Mouse (Mus musculus) ES-CJ7 (cell line): ENCODE results near the gene Olfr1277.

Experiments used
- DNase-seq: peaks from one replicate; pipeline ENCODE4 v3.0.0; 2011; ENCODE audit warnings: low read depth, low spot score

The Olfr1277 gene

DNA sequence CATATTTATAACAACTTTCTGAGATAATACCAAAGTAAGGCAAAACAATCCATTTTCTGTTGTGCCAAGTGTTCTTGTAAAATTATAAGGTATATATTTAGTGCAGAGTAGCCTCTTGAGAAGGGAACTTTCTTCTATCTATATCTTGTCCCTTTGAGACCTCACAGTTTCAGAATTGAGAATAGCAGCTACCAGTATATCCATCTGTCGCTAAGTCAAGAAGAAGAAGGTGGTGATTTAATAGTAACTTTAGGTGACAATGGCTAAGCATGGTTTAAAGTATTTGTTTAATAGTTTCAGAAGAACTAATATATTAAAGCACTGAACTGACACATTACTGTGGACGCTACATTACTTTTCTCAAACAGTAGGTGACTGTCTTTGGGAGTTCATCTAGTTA lies at the start of gene Olfr1277:
Gene Olfr1277 (minus strand): TSS at position 101 of the 400 bp plus-strand sequence.
- no peak for DNase-seq

DNA sequence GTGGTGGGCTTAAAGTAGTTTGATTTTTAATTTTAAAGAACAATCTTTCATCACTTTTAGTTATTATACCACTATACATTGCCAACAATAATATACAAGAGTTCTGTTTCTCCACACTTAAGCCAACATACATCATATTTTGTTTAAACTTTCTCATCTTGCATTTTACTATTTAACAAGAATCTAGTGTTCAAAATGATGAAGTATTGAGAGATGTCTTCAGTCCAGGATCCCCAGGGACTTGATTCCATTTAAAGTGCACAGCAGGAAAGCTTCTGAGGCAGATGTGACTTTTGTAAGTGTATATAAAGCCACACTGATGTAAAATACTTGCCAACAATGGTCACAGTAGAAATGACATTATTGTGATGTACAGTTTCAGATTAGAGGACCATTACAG lies 39.8 kb upstream of the Olfr1277 start, which contains the start of gene Olfr1280:
Gene Olfr1280 (plus strand): TSS at position 301 of the 400 bp plus-strand sequence.
- no peak for DNase-seq

DNA sequence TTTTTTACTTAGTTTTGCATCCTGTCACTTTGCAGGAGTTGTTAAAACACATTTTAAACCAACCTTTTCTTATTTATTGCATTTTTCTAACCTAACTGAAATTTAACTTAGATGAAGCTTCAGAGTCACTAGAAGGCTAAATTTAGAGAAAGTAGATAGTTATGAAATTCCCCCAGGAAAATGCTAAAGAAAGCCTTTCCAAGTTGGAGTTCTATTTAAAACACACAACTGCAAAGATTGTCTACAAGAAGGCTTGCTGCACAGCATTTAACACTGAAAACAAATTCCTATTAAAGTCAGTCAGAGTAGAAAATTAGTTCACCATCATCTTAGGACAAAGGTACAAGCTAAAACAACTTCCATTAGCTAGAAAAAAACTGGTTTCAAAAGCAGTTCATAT lies 26.5 kb upstream of the Olfr1277 start, which contains the start of gene Olfr1279:
Gene Olfr1279 (plus strand): TSS at position 262 of the 400 bp plus-strand sequence.
- no peak for DNase-seq

- no peak for DNase-seq
Measured at GRCm38 (mm10) chr2:111298541-111298940, 24.6 kb upstream of the Olfr1277 start.

DNA sequence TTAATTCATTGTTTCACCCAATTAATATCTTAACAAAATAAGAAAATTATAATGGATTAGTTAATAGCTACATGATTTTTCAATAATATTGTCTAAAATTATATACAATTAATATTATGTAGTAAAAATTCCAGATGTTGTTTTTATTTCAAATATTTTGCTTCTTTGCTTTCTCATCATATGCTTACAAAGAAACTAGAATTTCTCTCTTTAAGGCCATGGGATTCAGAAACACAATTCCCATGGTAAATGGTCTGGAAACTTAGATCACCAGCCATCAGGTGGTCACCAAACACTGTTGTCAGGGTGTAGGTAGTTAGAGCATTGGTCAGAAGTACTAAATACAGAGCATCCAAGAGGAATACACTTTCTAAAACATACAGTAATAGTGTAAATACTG lies 15.9 kb upstream of the Olfr1277 start, which contains the start of gene Olfr1278:
Gene Olfr1278 (plus strand): TSS at position 301 of the 400 bp plus-strand sequence.
- DNase-seq, result no peak

GRCm38 (mm10) chr2:111254216-111254615 lies 19.7 kb downstream of the Olfr1277 start, which contains the start of gene Olfr1276:
Olfr1276 (plus strand) TSS chr2:111254516.
- DNase-seq, result no peak

DNA sequence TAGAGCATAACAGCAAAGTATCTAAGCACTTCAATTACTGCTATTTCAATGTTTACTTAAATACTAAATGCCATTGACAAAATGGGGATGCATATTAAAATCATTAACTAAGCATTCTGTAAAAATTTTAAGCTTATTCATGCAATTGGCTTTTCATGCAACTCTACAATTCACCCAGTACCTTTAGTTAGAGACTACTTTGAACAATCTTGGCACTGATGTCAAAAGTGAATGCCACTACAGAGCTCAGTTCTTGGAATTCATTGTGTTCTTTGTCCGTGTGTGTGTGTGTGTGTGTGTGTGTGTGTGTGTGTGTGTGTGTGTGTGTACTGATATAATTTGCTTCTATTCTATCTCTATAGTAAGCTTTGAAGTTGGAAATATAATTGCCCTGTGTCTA lies 38.7 kb downstream of the Olfr1277 start, which contains the start of gene Olfr1275:
Gene Olfr1275 (minus strand): TSS at position 101 of the 400 bp plus-strand sequence.
- DNase-seq, result no peak

DNA sequence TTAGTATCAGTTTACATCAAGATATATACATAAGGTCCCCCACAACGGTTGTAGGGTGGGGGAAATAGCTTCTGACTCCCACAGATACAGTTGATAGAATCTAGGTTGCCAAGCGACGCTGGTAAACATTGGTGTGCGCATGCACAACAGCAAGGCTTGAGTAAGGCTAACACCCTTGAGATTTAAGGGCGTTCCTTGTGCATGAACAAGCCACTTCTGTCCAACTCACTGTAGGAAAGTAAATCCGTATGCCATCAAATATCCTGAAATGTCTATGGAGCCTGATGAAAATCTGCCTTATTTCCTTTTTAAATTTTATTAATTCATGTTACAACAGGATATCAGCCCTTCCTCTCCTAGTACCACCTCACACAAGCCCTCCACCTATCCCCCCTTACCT lies 44.4 kb downstream of the Olfr1277 start, which contains the start of gene 4930430A15Rik:
Gene 4930430A15Rik (minus strand): TSS at position 101 of the 400 bp plus-strand sequence.
- no peak for DNase-seq
